Mouse (Mus musculus) CH12.LX (cell line): ENCODE data around the gene Tcl1b4.

ENCODE experiments used
- BHLHE40 ChIP-seq: IDR thresholded peaks from 2 replicates; pipeline ENCODE4 v1.6.1; 2011; ENCODE audit warnings: mild to moderate bottlenecking, low read depth, low read length, improper control_type of control experiment
- CHD2 ChIP-seq: IDR thresholded peaks from 2 replicates; pipeline ENCODE4 v1.6.1; 2011; ENCODE audit warnings: low read length, improper control_type of control experiment
- CTCF ChIP-seq, 2 experiments: IDR thresholded peaks in 1 of 2; conservative IDR thresholded peaks in 1 of 2; 2 replicates each; pipeline ENCODE4 v1.5.1; 2011 to 2012; ENCODE audit warnings: low read depth in 2 of 2, low read length in 2 of 2, improper control_type of control experiment in 1 of 2, inconsistent platforms in 1 of 2, mild to moderate bottlenecking in 1 of 2, moderate library complexity in 1 of 2
- ETS1 ChIP-seq: conservative IDR thresholded peaks from 2 replicates; pipeline ENCODE4 v1.6.1; 2012; ENCODE audit warnings: low read depth, mild to moderate bottlenecking, inconsistent platforms, low read length, improper control_type of control experiment, moderate library complexity
- HCFC1 ChIP-seq: IDR thresholded peaks from 2 replicates; pipeline ENCODE4 v1.6.1; 2012; ENCODE audit warnings: low read depth, mild to moderate bottlenecking, inconsistent platforms, low read length, improper control_type of control experiment
- MYC ChIP-seq: IDR thresholded peaks from 2 replicates; pipeline ENCODE4 v1.6.1; 2011; ENCODE audit warnings: low read depth, mild to moderate bottlenecking, improper control_type of control experiment, low read length
- NRF1 ChIP-seq: IDR thresholded peaks from 2 replicates; pipeline ENCODE4 v1.6.1; 2014; ENCODE audit warnings: low read depth, mild to moderate bottlenecking, inconsistent platforms, low read length, improper control_type of control experiment, moderate library complexity
- POLR2A ChIP-seq: IDR thresholded peaks from 2 replicates; pipeline ENCODE4 v1.6.1; 2011; ENCODE audit warnings: low read depth, mild to moderate bottlenecking, improper control_type of control experiment, low read length
- RCOR1 ChIP-seq: conservative IDR thresholded peaks from 2 replicates; pipeline ENCODE4 v1.6.1; 2012; ENCODE audit warnings: low read depth, mild to moderate bottlenecking, inconsistent platforms, low read length, improper control_type of control experiment
- TBP ChIP-seq: conservative IDR thresholded peaks from 2 replicates; pipeline ENCODE4 v1.6.1; 2011; ENCODE audit warnings: low read depth, low read length, improper control_type of control experiment
- ZKSCAN1 ChIP-seq: IDR thresholded peaks from 2 replicates; pipeline ENCODE4 v1.6.1; 2012; ENCODE audit warnings: low read depth, inconsistent platforms, low read length, improper control_type of control experiment, borderline replicate concordance

DNA sequence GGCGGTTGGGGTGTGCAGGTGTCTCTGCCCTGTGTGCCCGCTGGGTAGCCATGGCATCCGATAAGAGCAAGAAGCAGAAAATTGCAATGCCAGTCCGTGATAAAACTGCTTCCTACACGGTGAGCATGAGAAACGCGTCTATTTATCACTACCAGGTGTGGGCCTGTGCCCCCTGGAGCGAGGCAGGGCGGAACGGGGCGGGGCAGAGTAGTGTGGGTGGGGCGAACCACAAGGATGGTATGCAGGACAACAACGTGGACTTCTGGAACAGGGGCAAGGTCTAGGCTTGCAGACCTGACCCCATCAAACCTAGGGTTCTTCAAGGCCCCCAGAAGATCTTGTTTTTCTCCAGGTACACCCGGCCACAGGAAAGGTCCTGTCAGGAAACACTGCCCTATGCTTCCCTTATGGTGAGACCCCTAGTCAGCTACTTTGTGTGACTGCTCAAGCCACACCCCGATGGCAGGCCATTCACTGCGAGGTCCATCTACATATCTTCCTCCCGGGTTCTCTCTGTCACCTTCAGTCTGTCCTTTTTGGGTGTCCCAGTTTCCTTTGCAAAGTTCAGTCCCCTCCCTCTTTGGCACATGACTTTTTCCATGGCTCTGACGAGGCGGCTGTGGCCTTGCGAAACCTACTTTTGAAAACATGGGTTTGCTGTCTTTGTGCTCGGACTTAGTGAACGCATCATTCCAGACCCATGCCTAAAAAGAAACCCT is 21.0 kb downstream of the Tcl1b4 start, which contains the start of gene Tcl1:
- TF ChIP-seq POLR2A (no peak), ZKSCAN1 (no peak), CHD2 (no peak), MYC (no peak), NRF1 (no peak), RCOR1 (no peak), CTCF (conservative IDR thresholded peaks at IDR 0.05 in 1 of 2, IDR thresholded peaks at IDR 0.05 in 1 of 2; ENCODE audit: low read depth in 2 of 2, low read length in 2 of 2) (no peak), HCFC1 (no peak), TBP (no peak), BHLHE40 (no peak), ETS1 (no peak)
